Mouse (Mus musculus) spleen, adult 2 months (tissue): ENCODE measurements around the gene Irs2. TPM values are rescaled to one million over a fixed set of nuclear protein-coding genes. Genes with fewer than 3 reads are reported as not detected.

Experiments used
- DNase-seq, 2 experiments: peaks; one replicate each; pipeline versions ENCODE4 v3.0.0 to v3.0.0-alpha.2; 2012 to 2021; ENCODE audit warnings: low spot score in 2 of 2, low read depth in 1 of 2
- H3K27ac ChIP-seq: fragments of 200-500 bp; 2 replicates; pipeline ENCODE4 v1.5.1; 2012; ENCODE audit warnings: low read length, inconsistent platforms; ENCODE audit not compliant: insufficient read depth
- H3K27me3 ChIP-seq: fragments of 200-500 bp; 2 replicates; pipeline ENCODE4 v1.6.1; 2012; ENCODE audit warnings: mild to moderate bottlenecking, moderate library complexity, low read length, inconsistent platforms; ENCODE audit not compliant: control insufficient read depth, insufficient read depth
- H3K36me3 ChIP-seq: fragments of 200-500 bp; 2 replicates; pipeline ENCODE4 v1.6.1; 2012; ENCODE audit warnings: mild to moderate bottlenecking, low read length, inconsistent platforms; ENCODE audit not compliant: control insufficient read depth, insufficient read depth
- H3K4me1 ChIP-seq: fragments of 200-500 bp; 2 replicates; pipeline ENCODE4 v1.6.1; 2011; ENCODE audit warnings: inconsistent platforms; ENCODE audit not compliant: control insufficient read depth, insufficient read depth, insufficient read length
- H3K4me3 ChIP-seq: fragments of 200-500 bp; 2 replicates; pipeline ENCODE4 v1.5.1; 2011; ENCODE audit warnings: mild to moderate bottlenecking, inconsistent platforms; ENCODE audit not compliant: insufficient read depth, insufficient read length; ENCODE audit errors: extremely low read depth
- CTCF ChIP-seq: fragments of 200-500 bp; IDR thresholded peaks from 2 replicates; pipeline ENCODE4 v1.5.1; 2011; ENCODE audit warnings: mild to moderate bottlenecking, inconsistent platforms; ENCODE audit not compliant: insufficient read depth, insufficient read length, insufficient replicate concordance; ENCODE audit errors: extremely low read depth
- POLR2A ChIP-seq: fragments of 200-500 bp; IDR thresholded peaks from 2 replicates; pipeline ENCODE4 v1.6.1; 2011; ENCODE audit warnings: low read depth, low read length, inconsistent platforms
- WGBS: fragments of 180-500 bp; shearing (Covaris S2); methylation state at CpG from one replicate; pipeline ENCODE4 v1.1.7; 2018; 5-methylcytosine and 5-hydroxymethylcytosine counted together
- polyA plus RNA-seq: library from polyadenylated mRNA; depleted of rRNA; stranded (reverse); fragments of >200 nt; gene quantifications from 2 replicates; pipeline ENCODE4 v1.2.3, GENCODE M21; 2012; rRNA removed

Irs2 gene
- 11.6 and 16.9 TPM in 2 replicates for polyA plus RNA-seq

GRCm38 (mm10) chr8:11008379-11008775, at the start of gene Irs2:
TSS of gene Irs2 (minus strand) at chr8:11008458.
- WGBS, result 2% methylated on average over 55 of the region's 64 CpGs
- TF ChIP-seq CTCF, result no peak
- no peak for TF ChIP-seq POLR2A
- Histone ChIP-seq H3K4me1 (peaks cover 32% of the 10 kb centered on the region), H3K36me3 (peaks cover 10% of the 10 kb centered on the region), H3K27me3 (peaks cover 3% of the 10 kb centered on the region; the same call in 1 of the 2 replicates), H3K4me3 (peak within 1 kb of the TSS; percentile 86), H3K27ac (peak within 1 kb of the TSS; percentile 97)
- DNase-seq, result no peak

- no peaks in the 10 kb centered on the region for H3K4me1 ChIP-seq
- H3K4me3 ChIP-seq, result no peak overlapping the region
- no peaks in the 10 kb centered on the region for H3K36me3 ChIP-seq
- H3K27me3 ChIP-seq, result no peaks in the 10 kb centered on the region
- H3K27ac ChIP-seq, result no peak overlapping the region
- 92% methylated on average over 5 of the region's 5 CpGs for WGBS
- no peak for DNase-seq
- TF ChIP-seq POLR2A (no peak), CTCF (no peak)
These were observed 48.4 kb upstream of the Irs2 start for GRCm38 (mm10) chr8:11056665-11057064.

GRCm38 (mm10) chr8:11056175-11056563, 47.9 kb upstream of the Irs2 start:
- WGBS, result 91% methylated on average over 8 of the region's 8 CpGs
- no peak for DNase-seq

GRCm38 (mm10) chr8:11055557-11056174, 47.4 kb upstream of the Irs2 start:
- TF ChIP-seq POLR2A, result no peak
- no peak for TF ChIP-seq CTCF
- H3K36me3 ChIP-seq, result no peaks in the 10 kb centered on the region
- H3K27ac ChIP-seq, result no peak overlapping the region
- 87% methylated on average over 16 of the region's 16 CpGs for WGBS
- no peaks in the 10 kb centered on the region for H3K27me3 ChIP-seq
- H3K4me1 ChIP-seq, result no peaks in the 10 kb centered on the region
- no peak overlapping the region for H3K4me3 ChIP-seq
- no peak for DNase-seq

More at GRCm38 (mm10) chr8:11056175-11056563, 47.9 kb upstream of the Irs2 start:
- Histone ChIP-seq H3K36me3 (no peaks in the 10 kb centered on the region), H3K4me3 (no peak overlapping the region), H3K4me1 (no peaks in the 10 kb centered on the region), H3K27ac (no peak overlapping the region), H3K27me3 (no peaks in the 10 kb centered on the region)
- TF ChIP-seq CTCF, result no peak
- no peak for TF ChIP-seq POLR2A

GRCm38 (mm10) chr8:11049835-11050234, 41.6 kb upstream of the Irs2 start:
- no peaks in the 10 kb centered on the region for H3K36me3 ChIP-seq
- no peaks in the 10 kb centered on the region for H3K27me3 ChIP-seq
- TF ChIP-seq POLR2A (no peak), CTCF (no peak)
- no peak for DNase-seq
- WGBS, result 60% methylated on average over 5 of the region's 5 CpGs
- H3K27ac ChIP-seq, result no peak overlapping the region
- peaks cover 4% of the 10 kb centered on the region; the same call in 1 of the 2 replicates for H3K4me1 ChIP-seq
- H3K4me3 ChIP-seq, result no peak overlapping the region

GRCm38 (mm10) chr8:11047812-11048211, 39.6 kb upstream of the Irs2 start:
- no peaks in the 10 kb centered on the region for H3K36me3 ChIP-seq
- H3K27me3 ChIP-seq, result no peaks in the 10 kb centered on the region
- DNase-seq, result no peak
- H3K4me3 ChIP-seq, result no peak overlapping the region
- no peak overlapping the region for H3K27ac ChIP-seq
- TF ChIP-seq POLR2A (no peak), CTCF (no peak)
- H3K4me1 ChIP-seq, result peaks cover 4% of the 10 kb centered on the region; the same call in 1 of the 2 replicates
- 84% methylated on average over 1 of the region's 1 CpGs for WGBS

GRCm38 (mm10) chr8:11044660-11045059, 36.4 kb upstream of the Irs2 start:
- Histone ChIP-seq H3K27ac (no peak overlapping the region), H3K27me3 (no peaks in the 10 kb centered on the region), H3K4me3 (no peak overlapping the region), H3K36me3 (no peaks in the 10 kb centered on the region), H3K4me1 (peaks cover 4% of the 10 kb centered on the region; the same call in 1 of the 2 replicates)
- TF ChIP-seq POLR2A, result no peak
- no peak for TF ChIP-seq CTCF
- no peak for DNase-seq
- 83% methylated on average over 11 of the region's 11 CpGs for WGBS
